Mouse (Mus musculus): ENCODE data around the gene Plcd1. TPM values are rescaled to one million over a fixed set of nuclear protein-coding genes. Genes with fewer than 3 reads are reported as not detected.

Gene Plcd1
- total and polyA plus RNA-seq, 2 experiments: 0.37 to 0.93 TPM

- Histone ChIP-seq H3K36me3 (ENCODE audit: control insufficient read depth, insufficient read depth, low read length) (no peaks in the 10 kb centered on the region), H3K4me3 (ENCODE audit: insufficient read depth, low read depth, low read length) (no peak overlapping the region), H3K27ac (replicated peaks; ENCODE audit: insufficient read depth, low read depth, low read length) (no peak overlapping the region), H3K9ac (ENCODE audit: low read depth, low read length) (no peak overlapping the region), H3K27me3 (ENCODE audit: control insufficient read depth, insufficient read depth, low read length) (no peaks in the 10 kb centered on the region), H3K79me2 (ENCODE audit: control insufficient read depth, insufficient read depth, low read length) (no peaks in the 10 kb centered on the region), H3K4me1 (ENCODE audit: control insufficient read depth, insufficient read depth, low read length) (no peaks in the 10 kb centered on the region)
- DNase-seq (ENCODE audit: extremely low read depth, low read depth, low spot score): no peak
- 94% methylated on average over 29 of the region's 29 CpGs for WGBS
- TF ChIP-seq POLR2A (IDR thresholded peaks at IDR 0.05; ENCODE audit: extremely low read depth, insufficient read depth, low read length) (no peak), CTCF (IDR thresholded peaks at IDR 0.05; ENCODE audit: low read depth, low read length) (no peak)
Observed at GRCm38 (mm10) chr9:119034676-119035665, 58.3 kb downstream of the Plcd1 start.

DNA sequence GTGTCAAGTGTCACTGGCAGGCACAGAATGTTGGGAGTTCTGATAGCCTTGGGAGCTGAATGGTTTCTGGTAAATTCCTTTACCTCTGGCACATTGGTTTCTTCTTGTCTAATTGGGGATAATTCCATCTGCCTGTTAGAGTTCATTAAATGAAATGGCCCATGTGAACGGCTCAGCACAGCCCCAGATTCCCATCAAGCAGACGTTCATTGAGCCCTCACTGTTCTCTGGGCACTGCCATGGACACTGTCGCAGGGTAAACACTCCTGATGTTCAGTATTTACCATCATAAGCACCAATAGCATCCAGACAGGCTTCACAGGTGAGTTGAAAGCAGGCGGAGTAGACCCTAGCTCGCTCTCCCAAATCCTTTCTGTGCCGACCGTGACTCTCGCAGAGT lies 59.2 kb downstream of the Plcd1 start:
- no peak for DNase-seq (ENCODE audit: extremely low read depth, low read depth, low spot score)
- TF ChIP-seq CTCF (IDR thresholded peaks at IDR 0.05; ENCODE audit: low read depth, low read length) (no peak), POLR2A (IDR thresholded peaks at IDR 0.05; ENCODE audit: extremely low read depth, insufficient read depth, low read length) (no peak)
- H3K27ac ChIP-seq (replicated peaks; ENCODE audit: insufficient read depth, low read depth, low read length): no peak overlapping the region
- WGBS: 91% methylated on average over 8 of the region's 8 CpGs
- H3K27me3 ChIP-seq (ENCODE audit: control insufficient read depth, insufficient read depth, low read length): no peaks in the 10 kb centered on the region
- H3K79me2 ChIP-seq (ENCODE audit: control insufficient read depth, insufficient read depth, low read length): no peaks in the 10 kb centered on the region
- no peaks in the 10 kb centered on the region for H3K4me1 ChIP-seq (ENCODE audit: control insufficient read depth, insufficient read depth, low read length)
- no peak overlapping the region for H3K4me3 ChIP-seq (ENCODE audit: insufficient read depth, low read depth, low read length)
- no peak overlapping the region for H3K9ac ChIP-seq (ENCODE audit: low read depth, low read length)
- no peaks in the 10 kb centered on the region for H3K36me3 ChIP-seq (ENCODE audit: control insufficient read depth, insufficient read depth, low read length)

- no peaks in the 10 kb centered on the region for H3K36me3 ChIP-seq (ENCODE audit: control insufficient read depth, insufficient read depth, low read length)
- no peaks in the 10 kb centered on the region for H3K79me2 ChIP-seq (ENCODE audit: control insufficient read depth, insufficient read depth, low read length)
- WGBS: 93% methylated on average over 19 of the region's 19 CpGs
- no peak overlapping the region for H3K4me3 ChIP-seq (ENCODE audit: insufficient read depth, low read depth, low read length)
- H3K27me3 ChIP-seq (ENCODE audit: control insufficient read depth, insufficient read depth, low read length): no peaks in the 10 kb centered on the region
- no peak for DNase-seq (ENCODE audit: extremely low read depth, low read depth, low spot score)
- no peaks in the 10 kb centered on the region for H3K4me1 ChIP-seq (ENCODE audit: control insufficient read depth, insufficient read depth, low read length)
- no peak for TF ChIP-seq POLR2A (IDR thresholded peaks at IDR 0.05; ENCODE audit: extremely low read depth, insufficient read depth, low read length)
- no peak for TF ChIP-seq CTCF (IDR thresholded peaks at IDR 0.05; ENCODE audit: low read depth, low read length)
- H3K27ac ChIP-seq (replicated peaks; ENCODE audit: insufficient read depth, low read depth, low read length): no peak overlapping the region
- H3K9ac ChIP-seq (ENCODE audit: low read depth, low read length): no peak overlapping the region
Observed at GRCm38 (mm10) chr9:119033111-119033921, 60.0 kb downstream of the Plcd1 start.

GRCm38 (mm10) chr9:119032538-119032937 lies 60.8 kb downstream of the Plcd1 start:
- 83% methylated on average over 9 of the region's 9 CpGs for WGBS
- TF ChIP-seq POLR2A (IDR thresholded peaks at IDR 0.05; ENCODE audit: extremely low read depth, insufficient read depth, low read length) (no peak), CTCF (IDR thresholded peaks at IDR 0.05; ENCODE audit: low read depth, low read length) (no peak)
- Histone ChIP-seq H3K79me2 (ENCODE audit: control insufficient read depth, insufficient read depth, low read length) (no peaks in the 10 kb centered on the region), H3K27ac (replicated peaks; ENCODE audit: insufficient read depth, low read depth, low read length) (no peak overlapping the region), H3K9ac (ENCODE audit: low read depth, low read length) (no peak overlapping the region), H3K36me3 (ENCODE audit: control insufficient read depth, insufficient read depth, low read length) (no peaks in the 10 kb centered on the region), H3K4me1 (ENCODE audit: control insufficient read depth, insufficient read depth, low read length) (no peaks in the 10 kb centered on the region), H3K4me3 (ENCODE audit: insufficient read depth, low read depth, low read length) (no peak overlapping the region), H3K27me3 (ENCODE audit: control insufficient read depth, insufficient read depth, low read length) (no peaks in the 10 kb centered on the region)
- no peak for DNase-seq (ENCODE audit: extremely low read depth, low read depth, low spot score)

- 75% methylated on average over 14 of the region's 14 CpGs for WGBS
- H3K27me3 ChIP-seq (ENCODE audit: control insufficient read depth, insufficient read depth, low read length): no peaks in the 10 kb centered on the region
- no peaks in the 10 kb centered on the region for H3K4me1 ChIP-seq (ENCODE audit: control insufficient read depth, insufficient read depth, low read length)
- no peak overlapping the region for H3K9ac ChIP-seq (ENCODE audit: low read depth, low read length)
- no peaks in the 10 kb centered on the region for H3K36me3 ChIP-seq (ENCODE audit: control insufficient read depth, insufficient read depth, low read length)
- no peak for TF ChIP-seq POLR2A (IDR thresholded peaks at IDR 0.05; ENCODE audit: extremely low read depth, insufficient read depth, low read length)
- TF ChIP-seq CTCF (IDR thresholded peaks at IDR 0.05; ENCODE audit: low read depth, low read length): no peak
- H3K27ac ChIP-seq (replicated peaks; ENCODE audit: insufficient read depth, low read depth, low read length): peak overlapping the region; percentile 38
- H3K4me3 ChIP-seq (ENCODE audit: insufficient read depth, low read depth, low read length): no peak overlapping the region
- H3K79me2 ChIP-seq (ENCODE audit: control insufficient read depth, insufficient read depth, low read length): no peaks in the 10 kb centered on the region
- DNase-seq (ENCODE audit: extremely low read depth, low read depth, low spot score): no peak
Observed at GRCm38 (mm10) chr9:119031772-119032171, 61.5 kb downstream of the Plcd1 start.

All from liver, adult 2 months (tissue).